Mouse (Mus musculus) bone marrow, adult 2 months (tissue): ENCODE data around the gene Adgrl1.

Source experiments
- CTCF ChIP-seq: fragments of 200-500 bp; IDR thresholded peaks from 2 replicates; pipeline ENCODE4 v1.5.1; 2011; ENCODE audit warnings: low read length, control low read depth; ENCODE audit not compliant: control insufficient read depth, insufficient read depth
- POLR2A ChIP-seq: fragments of 200-500 bp; IDR thresholded peaks from 2 replicates; pipeline ENCODE4 v1.6.1; 2011; ENCODE audit warnings: low read depth, mild to moderate bottlenecking, control low read depth, low read length, borderline replicate concordance; ENCODE audit not compliant: control insufficient read depth

DNA sequence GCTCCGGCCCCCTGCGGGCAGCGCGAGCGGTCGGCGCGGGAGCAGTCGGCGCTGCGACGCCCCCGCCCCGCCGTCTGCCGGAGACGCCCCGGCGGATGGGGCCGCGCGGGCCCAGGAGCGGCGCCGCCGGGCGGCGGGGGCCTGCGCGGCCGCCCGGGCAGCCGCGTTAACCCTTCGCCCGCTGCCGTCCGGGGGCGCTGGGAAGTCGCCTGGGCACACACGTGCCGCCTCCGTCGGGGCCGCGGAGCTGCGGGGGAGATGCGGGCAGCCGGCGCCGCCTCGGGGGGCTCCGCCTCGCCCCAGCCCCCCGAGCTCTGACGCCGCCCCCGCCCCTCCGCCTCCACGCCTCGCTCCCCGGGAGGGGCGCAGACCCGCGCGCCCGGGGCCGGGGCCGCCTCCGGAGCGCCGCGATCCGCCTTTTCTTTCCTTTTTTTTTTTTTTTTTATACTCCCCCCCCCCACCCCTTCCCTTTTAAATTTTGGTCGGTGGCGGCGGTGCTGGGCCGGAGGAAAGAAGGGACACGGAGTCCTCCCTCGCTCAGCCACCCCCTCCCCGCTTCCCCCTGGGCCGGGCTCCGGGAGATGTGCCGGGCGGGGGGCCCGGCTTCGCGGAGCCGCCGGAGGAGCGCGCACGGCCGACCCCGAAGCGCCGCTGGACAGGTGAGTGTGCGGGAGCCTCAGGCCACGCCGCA, 506 bp downstream of the Adgrl1 start:
- TF ChIP-seq CTCF (no peak), POLR2A (no peak)
